Mouse (Mus musculus) layer of hippocampus, adult 9-10 months (tissue): ENCODE results near the gene Amer3.
A peak's percentile ranks its signal among the peaks of the same experiment; 100 is the strongest.
"Not testable (repeated sequence)": the region's sequence is repeated elsewhere in the genome, so short reads cannot be mapped to it uniquely, and the experiment has no call there.

ENCODE experiments used
- DNase-seq: peaks from one replicate; pipeline ENCODE4 v3.0.0; 2022; ENCODE audit warnings: low spot score

Amer3 gene

DNA sequence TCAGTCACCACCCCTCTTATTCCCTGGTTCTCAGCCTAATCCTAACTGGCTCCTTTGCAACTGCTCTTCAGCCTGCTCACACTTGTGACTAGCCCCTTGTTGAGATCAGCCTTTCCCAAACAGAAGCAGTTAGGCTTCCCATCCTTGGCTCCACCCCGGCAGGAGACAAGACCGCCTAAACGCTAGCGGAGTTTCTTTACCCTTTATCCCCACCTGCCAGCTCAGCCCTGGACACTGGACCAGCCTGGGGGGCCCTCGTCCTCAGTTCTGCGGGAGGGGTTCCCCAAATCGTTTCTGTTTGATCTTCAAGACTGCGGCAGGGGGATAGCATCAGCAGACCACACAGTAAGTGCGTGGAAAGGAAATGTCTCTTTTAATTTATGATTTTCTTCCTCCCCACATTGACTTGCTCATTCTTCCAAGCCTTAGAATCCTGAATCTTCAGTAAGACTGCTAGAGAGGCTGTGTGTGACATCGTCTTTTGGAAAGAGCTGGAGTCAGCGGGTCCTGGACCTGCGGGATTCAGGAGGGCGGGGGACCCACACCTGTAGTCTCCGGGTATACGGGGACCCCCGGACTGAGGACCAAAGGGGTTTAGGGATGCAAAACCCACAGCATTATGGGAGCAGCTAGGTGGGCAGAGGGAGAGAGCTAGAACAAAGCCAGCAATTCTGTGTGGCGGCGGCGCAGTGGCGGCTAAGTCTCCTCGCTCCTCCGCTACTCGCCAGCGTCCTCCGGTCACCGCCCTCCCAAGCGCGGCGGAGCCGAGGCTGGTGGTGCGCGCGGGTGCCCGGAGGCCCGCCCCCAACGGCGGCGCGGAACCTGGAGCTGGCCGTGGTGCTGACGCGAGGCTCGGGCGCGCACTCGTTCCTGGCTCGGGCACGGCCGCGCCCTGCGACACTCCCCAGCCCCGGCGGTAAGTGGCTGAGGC, at the start of gene Amer3:
TSS of gene Amer3 (plus strand) at position 807 of the 931 bp plus-strand sequence.
- DNase-seq = no peak

GRCm38 (mm10) chr1:34534574-34534973, 44.9 kb upstream of the Amer3 start:
- not testable (repeated sequence) for DNase-seq

- not testable (repeated sequence) for DNase-seq
These were observed 44.3 kb upstream of the Amer3 start, which contains the start of gene Cfc1 for GRCm38 (mm10) chr1:34535043-34535698. Gene Cfc1, plus strand, starts transcription at chr1:34535648.

GRCm38 (mm10) chr1:34536291-34536766, 43.1 kb upstream of the Amer3 start:
- DNase-seq = no peak

- no peak for DNase-seq
These were observed 42.5 kb upstream of the Amer3 start for GRCm38 (mm10) chr1:34536767-34537485.

DNA sequence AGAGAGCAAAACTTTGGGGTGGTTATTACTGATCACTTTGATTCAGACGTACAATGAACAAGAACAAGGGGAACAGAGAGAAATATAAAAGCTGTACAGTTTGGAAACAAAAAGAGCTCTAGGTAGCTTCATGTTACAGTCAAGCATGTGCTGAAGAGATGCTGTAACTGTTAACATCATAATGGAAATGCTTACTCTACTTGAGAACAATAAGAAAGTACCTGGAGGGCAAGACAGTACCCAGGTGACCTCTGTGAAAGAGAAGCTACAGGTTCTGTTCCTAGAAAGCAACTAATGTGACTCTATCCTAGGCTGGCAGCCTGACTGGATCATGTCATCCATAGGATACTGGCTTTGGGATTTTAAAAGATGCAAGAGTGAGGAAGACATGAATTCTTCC, 32.4 kb upstream of the Amer3 start:
- no peak for DNase-seq

GRCm38 (mm10) chr1:34553690-34554089, 25.8 kb upstream of the Amer3 start:
- no peak for DNase-seq

DNA sequence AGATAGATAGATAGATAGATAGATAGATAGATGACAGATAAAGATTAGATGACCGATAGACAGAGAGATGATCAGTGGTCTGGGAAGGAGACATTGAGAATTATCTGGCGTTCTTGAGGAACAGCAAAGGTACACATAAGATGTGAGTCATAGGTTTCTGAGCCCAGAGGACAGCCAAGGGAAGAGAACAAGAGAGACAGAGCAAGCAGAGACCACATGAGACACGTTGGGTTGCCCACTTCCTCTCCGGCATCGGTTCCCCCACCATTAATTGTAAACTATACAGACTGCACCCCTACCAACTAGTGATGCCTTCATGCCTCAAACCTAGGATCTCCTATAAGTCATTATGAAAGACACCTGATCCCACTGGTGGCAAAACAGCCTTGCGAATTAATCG, 25.2 kb upstream of the Amer3 start:
- no peak for DNase-seq

DNA sequence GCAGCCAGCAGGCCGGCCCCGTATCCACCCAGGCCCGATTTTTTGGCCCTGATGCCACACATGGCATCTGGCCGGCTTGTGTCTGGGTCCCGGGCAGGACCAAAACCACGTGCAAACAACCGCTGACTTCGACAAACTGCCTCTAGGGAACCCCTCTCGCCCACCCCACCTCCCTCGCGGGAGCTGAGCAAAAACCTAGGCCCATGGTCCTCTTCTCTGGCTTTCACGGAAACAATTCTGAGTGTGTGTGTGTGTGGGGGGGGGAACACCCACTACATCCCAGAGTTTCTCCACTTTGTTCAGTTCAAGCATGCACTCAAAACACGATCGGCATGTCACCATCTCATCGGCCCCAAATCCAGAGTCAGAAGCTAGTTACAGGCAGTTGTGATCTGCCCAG, 18.6 kb upstream of the Amer3 start, which contains the start of gene Prss40:
TSS of gene Prss40 (minus strand) at position 101 of the 400 bp plus-strand sequence.
- no peak for DNase-seq

GRCm38 (mm10) chr1:34564383-34565045, 14.9 kb upstream of the Amer3 start:
- no peak for DNase-seq

- DNase-seq = no peak
These were observed 11.3 kb upstream of the Amer3 start for GRCm38 (mm10) chr1:34568120-34568519.

- DNase-seq = no peak
These were observed 9.6 kb upstream of the Amer3 start for GRCm38 (mm10) chr1:34569876-34570275.

- peak; percentile 38 for DNase-seq
These were observed 8.0 kb upstream of the Amer3 start for GRCm38 (mm10) chr1:34571431-34571830.

DNA sequence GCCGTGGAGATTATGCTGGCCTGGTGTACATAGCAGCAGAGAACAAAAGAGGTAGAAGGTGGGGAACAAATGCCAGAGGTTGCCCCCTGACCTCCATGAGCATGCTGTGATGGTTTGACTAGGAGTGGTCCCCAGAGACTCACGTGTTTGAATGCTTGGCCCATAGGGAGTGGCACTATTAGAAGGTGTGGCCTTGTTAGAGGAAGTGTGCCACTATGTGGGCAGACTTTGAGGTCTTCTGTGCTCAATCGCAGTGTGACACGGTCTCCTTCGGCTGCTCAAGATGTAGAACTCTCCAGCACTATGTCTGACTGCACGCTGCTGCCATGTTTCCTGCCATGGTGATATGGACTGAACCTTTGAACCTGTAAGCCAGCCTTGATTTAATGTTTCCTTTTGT, 6.2 kb upstream of the Amer3 start:
- no peak for DNase-seq

GRCm38 (mm10) chr1:34579782-34580356, 412 bp downstream of the Amer3 start:
- no peak for DNase-seq

- DNase-seq = no peak
These were observed 2.8 kb downstream of the Amer3 start for GRCm38 (mm10) chr1:34582218-34582617.

GRCm38 (mm10) chr1:34583821-34584263, 4.4 kb downstream of the Amer3 start:
- DNase-seq = peak; percentile 37

GRCm38 (mm10) chr1:34584736-34585135, 5.3 kb downstream of the Amer3 start:
- no peak for DNase-seq

- DNase-seq = no peak
These were observed 8.0 kb downstream of the Amer3 start for GRCm38 (mm10) chr1:34587298-34588096.

- no peak for DNase-seq
These were observed 20.5 kb downstream of the Amer3 start for GRCm38 (mm10) chr1:34600000-34600399.
